16 mouse cellular contexts compared by ENCODE assay signal in the genomic region with DNA sequence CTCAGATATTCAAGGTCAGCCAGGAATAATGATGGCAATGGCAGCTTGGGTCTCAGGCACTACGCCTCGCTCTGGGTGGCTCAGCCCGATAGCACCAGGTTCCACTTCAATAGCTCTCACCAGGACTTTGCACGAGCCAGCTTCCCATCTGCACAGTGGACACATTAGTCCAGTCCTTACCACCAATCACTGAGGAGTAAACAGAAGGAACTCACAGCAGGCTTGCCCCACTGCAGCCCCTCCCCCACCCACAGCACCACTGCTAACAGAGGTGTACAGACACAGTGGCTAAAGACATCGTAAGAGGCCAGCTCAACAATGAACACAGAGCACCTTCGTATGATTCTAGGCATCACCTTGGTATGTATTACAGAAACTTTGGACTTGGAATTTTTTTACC.
DNase-seq lines count a peak whose midpoint lies in the region; ATAC-seq and TF ChIP-seq lines count a peak whose summit lies in the region.
"Had no signal": no experiment of that assay in that cellular context is flagged by ENCODE, and none has a peak within 500 bp of the region (broad histone marks: within the 10 kb centered on the region; RNA-seq: fewer than 3 reads in every experiment).

No protein-coding gene starts in this region.

- no peak for TF ChIP-seq POLR2A in cerebellum, adult 2 months (IDR thresholded peaks at IDR 0.05; ENCODE audit: borderline replicate concordance, insufficient read depth, low read length)

- no peak overlapping the region for H3K9ac ChIP-seq in hindbrain, embryonic 14.5 days
- no peak overlapping the region for H3K9ac ChIP-seq in midbrain, embryonic 11.5 days (ENCODE audit: low read length)
- no peak overlapping the region for H3K9ac ChIP-seq in midbrain, embryonic 16.5 days (ENCODE audit: low read depth, low read length)
- H3K9ac ChIP-seq: embryonic facial prominence, embryonic 13.5 days; liver, embryonic 14.5 days had no signal

- 75% methylated on average over 6 of the region's 6 CpGs for WGBS in hindbrain, embryonic 10.5 days
- 57% methylated on average over 6 of the region's 6 CpGs for WGBS in hindbrain, embryonic 14.5 days
- WGBS in midbrain, embryonic 11.5 days: 79% methylated on average over 6 of the region's 6 CpGs
- 68% methylated on average over 6 of the region's 6 CpGs for WGBS in midbrain, embryonic 16.5 days
- WGBS in limb, embryonic 10.5 days: 75% methylated on average over 6 of the region's 6 CpGs
- 75% methylated on average over 6 of the region's 6 CpGs for WGBS in cerebellum, adult 2 months

- TF ChIP-seq CTCF in cerebellum, adult 2 months (IDR thresholded peaks at IDR 0.05; ENCODE audit: borderline replicate concordance, insufficient read depth, low read depth, low read length): no peak

- H3K4me3 ChIP-seq in hindbrain, embryonic 10.5 days: no peak overlapping the region
- H3K4me3 ChIP-seq in hindbrain, embryonic 14.5 days (replicated peaks; ENCODE audit: low read length): no peak overlapping the region
- no peak overlapping the region for H3K4me3 ChIP-seq in midbrain, embryonic 11.5 days (ENCODE audit: low read depth, low read length)
- H3K4me3 ChIP-seq in midbrain, embryonic 16.5 days (ENCODE audit: low read depth, low read length): no peak overlapping the region
- no peak overlapping the region for H3K4me3 ChIP-seq in limb, embryonic 10.5 days
- no peak overlapping the region for H3K4me3 ChIP-seq in cerebellum, adult 2 months (replicated peaks; ENCODE audit: insufficient read depth, low read depth, low read length)
- H3K4me3 ChIP-seq: embryonic facial prominence, embryonic 13.5 days; heart, adult 2 months had no signal

- no peaks in the 10 kb centered on the region for H3K27me3 ChIP-seq in hindbrain, embryonic 10.5 days (ENCODE audit: insufficient read depth, poor library complexity, severe bottlenecking)
- H3K27me3 ChIP-seq in hindbrain, embryonic 14.5 days (ENCODE audit: control insufficient read depth, insufficient read depth, low read length): no peaks in the 10 kb centered on the region
- H3K27me3 ChIP-seq in midbrain, embryonic 11.5 days (ENCODE audit: control insufficient read depth, insufficient read depth, low read length): no peaks in the 10 kb centered on the region
- no peaks in the 10 kb centered on the region for H3K27me3 ChIP-seq in midbrain, embryonic 16.5 days (ENCODE audit: control insufficient read depth, insufficient read depth, low read depth, low read length)
- 0 out of 2 replicates have a peak, but pooled peaks cover 9% of the 10 kb centered on the region for H3K27me3 ChIP-seq in limb, embryonic 10.5 days (ENCODE audit: low read depth, poor library complexity, severe bottlenecking)
- H3K27me3 ChIP-seq in cerebellum, adult 2 months (ENCODE audit: control insufficient read depth, insufficient read depth, low read length): no peaks in the 10 kb centered on the region

- H3K9me3 ChIP-seq in hindbrain, embryonic 10.5 days: no peaks in the 10 kb centered on the region
- 0 out of 2 replicates have a peak, but pooled peaks cover 4% of the 10 kb centered on the region for H3K9me3 ChIP-seq in hindbrain, embryonic 14.5 days (ENCODE audit: control insufficient read depth, low read length)
- no peaks in the 10 kb centered on the region for H3K9me3 ChIP-seq in midbrain, embryonic 11.5 days (ENCODE audit: control insufficient read depth, low read length)
- no peaks in the 10 kb centered on the region for H3K9me3 ChIP-seq in midbrain, embryonic 16.5 days (replicated peaks; ENCODE audit: control insufficient read depth, low read length, poor library complexity, severe bottlenecking)
- H3K9me3 ChIP-seq in limb, embryonic 10.5 days (replicated peaks): no peaks in the 10 kb centered on the region
- H3K9me3 ChIP-seq: embryonic facial prominence, embryonic 13.5 days had no signal

- peak overlapping the region; percentile 23; the same call in 1 of the 2 replicates for H3K27ac ChIP-seq in hindbrain, embryonic 10.5 days
- H3K27ac ChIP-seq in hindbrain, embryonic 14.5 days: no peak overlapping the region
- H3K27ac ChIP-seq in midbrain, embryonic 11.5 days (ENCODE audit: low read depth, low read length): no peak overlapping the region
- H3K27ac ChIP-seq in midbrain, embryonic 16.5 days (ENCODE audit: low read length): no peak overlapping the region
- H3K27ac ChIP-seq in limb, embryonic 10.5 days: peak overlapping the region; percentile 11
- H3K27ac ChIP-seq in cerebellum, adult 2 months (ENCODE audit: insufficient read depth, low read length): no peak overlapping the region
- H3K27ac ChIP-seq: embryonic facial prominence, embryonic 13.5 days; heart, adult 2 months; liver, embryonic 14.5 days had no signal

- H3K4me1 ChIP-seq in hindbrain, embryonic 10.5 days (replicated peaks): peaks cover 38% of the 10 kb centered on the region
- H3K4me1 ChIP-seq in hindbrain, embryonic 14.5 days (replicated peaks; ENCODE audit: control insufficient read depth, insufficient read depth, low read length): peaks cover 12% of the 10 kb centered on the region
- no peaks in the 10 kb centered on the region; the same call in 1 of the 2 replicates for H3K4me1 ChIP-seq in midbrain, embryonic 11.5 days (ENCODE audit: control insufficient read depth, insufficient read depth, low read length)
- peaks cover 8% of the 10 kb centered on the region; the same call in 1 of the 2 replicates for H3K4me1 ChIP-seq in midbrain, embryonic 16.5 days (ENCODE audit: control insufficient read depth, insufficient read depth, low read length)
- H3K4me1 ChIP-seq in limb, embryonic 10.5 days: peaks cover 49% of the 10 kb centered on the region
- H3K4me1 ChIP-seq in cerebellum, adult 2 months (ENCODE audit: control insufficient read depth, insufficient read depth, low read length): peaks cover 16% of the 10 kb centered on the region

- no peak overlapping the region for H3K4me2 ChIP-seq in hindbrain, embryonic 14.5 days (replicated peaks)
- H3K4me2 ChIP-seq in midbrain, embryonic 11.5 days: no peak overlapping the region
- no peak overlapping the region for H3K4me2 ChIP-seq in midbrain, embryonic 16.5 days (ENCODE audit: low read length)
- H3K4me2 ChIP-seq: embryonic facial prominence, embryonic 13.5 days had no signal

- no peaks in the 10 kb centered on the region for H3K36me3 ChIP-seq in hindbrain, embryonic 10.5 days
- H3K36me3 ChIP-seq in hindbrain, embryonic 14.5 days (replicated peaks; ENCODE audit: control insufficient read depth, insufficient read depth): no peaks in the 10 kb centered on the region
- no peaks in the 10 kb centered on the region for H3K36me3 ChIP-seq in midbrain, embryonic 11.5 days (ENCODE audit: control insufficient read depth, insufficient read depth, low read length)
- H3K36me3 ChIP-seq in midbrain, embryonic 16.5 days (ENCODE audit: control insufficient read depth, insufficient read depth, low read length): no peaks in the 10 kb centered on the region
- H3K36me3 ChIP-seq in limb, embryonic 10.5 days: no peaks in the 10 kb centered on the region
- H3K36me3 ChIP-seq: embryonic facial prominence, embryonic 13.5 days had no signal

- no peak for DNase-seq in hindbrain, embryonic 10.5 days (ENCODE audit: low spot score)
- no peak for DNase-seq in hindbrain, embryonic 14.5 days (ENCODE audit: low spot score)
- no peak for DNase-seq in midbrain, embryonic 11.5 days (ENCODE audit: low spot score, missing footprints)
- DNase-seq in kidney, adult 9 months: peak; percentile 49
- DNase-seq in limb, embryonic 10.5 days (ENCODE audit: low spot score): no peak
- no peak for DNase-seq in cerebellum, adult 2 months
- DNase-seq in urinary bladder, adult 18-20 months (ENCODE audit: low spot score in 2 of 2): no peak
- DNase-seq: adrenal gland, postnatal 25 days; gastrocnemius, postnatal 10 days; heart, adult 2 months; lung, postnatal 10 days; spleen, adult 18-20 months; thymus, adult 2 months had no signal

- no peak for ATAC-seq in hindbrain, embryonic 14.5 days (ENCODE audit: low FRiP score)
- ATAC-seq in midbrain, embryonic 11.5 days (ENCODE audit: low FRiP score): peak; percentile 33; the same call in 1 of the 2 replicates
- ATAC-seq in midbrain, embryonic 16.5 days: no peak

Comparison
In these comparisons a context has a peak if more than half of its experiments do, and no peak if none do; other contexts are left out.
1. H3K27ac ChIP-seq: peak in hindbrain, embryonic 10.5 days (single experiment) and limb, embryonic 10.5 days (single experiment); none in hindbrain, embryonic 14.5 days (single experiment), midbrain, embryonic 11.5 days (single experiment), midbrain, embryonic 16.5 days (single experiment) and cerebellum, adult 2 months (single experiment).